Mouse (Mus musculus) lung, postnatal 0 days (tissue): ENCODE results near the gene Gm8104.
"Not testable (repeated sequence)": the region's sequence is repeated elsewhere in the genome, so short reads cannot be mapped to it uniquely, and the experiment has no call there.

Experiments
- CTCF ChIP-seq: IDR thresholded peaks from 2 replicates; pipeline ENCODE4 v1.5.1; 2016; ENCODE audit warnings: antibody characterized with exemption, mild to moderate bottlenecking
- EP300 ChIP-seq: IDR thresholded peaks from 2 replicates; pipeline ENCODE4 v1.6.1; 2016; ENCODE audit warnings: antibody characterized with exemption, mild to moderate bottlenecking, control low read depth

DNA sequence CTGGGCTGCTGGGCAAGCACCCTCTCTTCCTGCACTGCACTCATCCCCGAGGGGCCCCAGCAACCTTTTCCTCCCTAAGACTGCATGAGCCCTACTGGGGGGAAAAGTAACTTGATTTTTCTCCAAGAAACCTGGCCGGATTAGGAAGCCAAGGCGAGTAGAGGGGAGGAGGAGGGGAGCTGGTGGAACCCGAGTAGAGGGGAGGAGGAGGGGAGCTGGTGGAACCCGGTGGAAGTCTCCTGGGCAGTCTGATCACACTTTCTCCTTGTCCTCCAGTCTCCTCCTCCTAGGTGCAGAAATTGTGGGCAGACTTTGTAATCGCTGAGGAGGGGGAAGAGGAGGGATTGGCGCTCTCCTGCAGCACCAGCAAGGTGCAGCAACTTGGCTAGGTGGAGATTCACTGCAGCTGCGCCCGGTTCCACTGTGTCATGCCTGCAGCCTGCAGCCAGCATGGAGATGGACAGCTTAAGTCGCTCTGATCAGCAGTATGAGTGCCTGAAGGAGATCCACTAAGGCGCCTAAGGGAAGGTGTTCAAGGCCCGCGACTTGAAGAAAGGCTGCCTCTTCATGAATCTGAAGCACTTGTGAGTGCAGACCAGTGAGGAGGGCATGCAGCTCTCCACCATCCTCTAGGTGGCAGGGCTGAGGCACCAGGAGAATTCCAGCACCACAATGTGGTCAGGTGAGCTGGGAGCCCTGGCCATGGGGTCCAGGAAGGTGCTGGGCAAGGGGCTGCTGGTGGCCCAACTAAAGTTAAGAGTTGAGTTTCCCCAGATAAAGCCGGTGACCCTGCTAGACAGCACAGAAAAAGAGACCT, 11.1 kb upstream of the Gm8104 start:
- TF ChIP-seq CTCF, EP300: not testable (repeated sequence)
